Mouse (Mus musculus) kidney, postnatal 14 days (tissue): Measurements from ENCODE around the gene Adi1.
A peak's percentile ranks its signal among the peaks of the same experiment; 100 is the strongest.

Experiments used
- DNase-seq: peaks from one replicate; pipeline ENCODE4 v3.0.0; 2022; ENCODE audit warnings: mixed read lengths

Adi1 gene

GRCm38 (mm10) chr12:28694776-28695175 lies 19.7 kb downstream of the Adi1 start:
- no peak for DNase-seq

DNA sequence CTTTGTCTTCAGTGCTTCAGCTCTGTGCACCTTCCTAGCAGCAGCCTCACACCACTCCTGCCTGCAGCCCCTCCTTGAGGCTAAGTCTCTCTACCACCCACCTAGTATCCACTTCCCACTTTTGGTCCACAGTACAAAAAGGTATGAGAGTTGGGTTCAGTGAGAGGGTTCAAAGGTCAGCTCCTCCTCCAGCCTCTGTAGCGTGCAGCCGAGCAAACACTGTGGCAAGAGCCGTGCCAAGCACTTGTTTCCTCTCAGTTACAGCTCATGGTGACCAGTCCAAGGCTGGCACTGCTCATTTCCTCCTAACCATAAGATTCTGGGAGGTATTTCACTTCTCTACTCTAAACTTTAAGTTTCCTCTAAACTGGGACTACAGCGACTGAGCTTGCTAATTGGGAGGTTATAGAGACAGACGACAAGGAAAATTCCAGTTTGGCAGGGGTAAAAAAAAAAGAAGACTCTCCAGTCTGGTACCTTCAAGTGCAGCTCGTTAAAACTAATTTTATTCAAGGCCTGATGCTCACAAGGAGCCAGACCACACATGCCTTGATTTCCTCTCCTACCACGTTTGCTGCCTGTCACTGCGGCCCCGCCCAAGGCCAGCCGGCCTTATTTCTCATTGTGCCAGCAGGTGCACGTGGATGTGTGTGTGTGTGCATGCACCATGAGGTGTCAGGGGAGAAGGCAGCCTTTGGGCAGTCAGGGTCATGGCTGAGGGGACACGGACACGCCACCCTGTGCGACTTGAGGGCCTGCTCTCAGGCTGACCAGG lies 23.0 kb downstream of the Adi1 start:
- DNase-seq = peak; percentile 43

GRCm38 (mm10) chr12:28699086-28699485 lies 24.1 kb downstream of the Adi1 start:
- DNase-seq = no peak

DNA sequence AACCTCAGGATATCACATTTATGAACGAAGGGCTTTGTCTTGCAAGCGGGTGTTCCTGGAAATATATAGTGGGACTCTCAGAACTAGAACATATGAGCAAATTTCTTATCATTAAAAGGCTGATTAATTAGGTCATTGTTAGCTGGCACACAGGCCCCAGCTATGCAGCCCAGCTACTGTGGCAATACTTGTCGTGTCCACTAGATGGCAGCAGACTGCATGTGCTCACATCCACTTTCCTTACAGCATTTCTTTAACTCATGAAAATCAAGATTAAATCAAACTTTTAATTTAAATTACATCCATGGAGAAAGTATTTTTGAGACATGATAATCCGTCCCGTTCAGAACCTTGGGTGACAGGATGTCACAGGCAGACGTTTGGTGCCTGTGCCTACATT lies 24.6 kb downstream of the Adi1 start:
- DNase-seq = peak; percentile 76

GRCm38 (mm10) chr12:28700101-28700511 lies 25.1 kb downstream of the Adi1 start:
- DNase-seq = no peak

DNA sequence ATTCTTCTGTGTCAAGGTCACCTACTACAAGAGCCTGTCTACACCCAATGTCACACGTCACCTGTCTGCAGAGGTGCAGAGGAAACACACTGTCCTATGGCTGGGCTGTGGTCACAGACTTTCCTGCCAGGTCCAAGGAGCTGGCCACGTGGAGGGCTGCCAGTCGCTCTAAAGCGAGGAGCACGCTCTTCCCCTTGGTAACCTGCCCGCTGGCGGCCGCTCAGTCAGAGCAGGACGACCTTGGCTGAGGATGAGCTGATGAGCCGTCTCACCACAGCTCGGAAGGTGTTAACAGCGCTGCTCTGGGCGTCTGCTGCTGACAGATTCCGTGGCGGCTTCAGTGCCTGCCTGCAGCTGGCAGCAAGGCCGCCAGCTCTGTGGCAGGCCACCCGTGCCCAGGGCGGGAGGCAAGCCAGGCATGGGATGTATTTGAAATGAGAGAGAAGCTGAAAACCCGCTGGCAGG lies 25.6 kb downstream of the Adi1 start:
- peak; percentile 38 for DNase-seq

GRCm38 (mm10) chr12:28701302-28701701 lies 26.3 kb downstream of the Adi1 start:
- no peak for DNase-seq

DNA sequence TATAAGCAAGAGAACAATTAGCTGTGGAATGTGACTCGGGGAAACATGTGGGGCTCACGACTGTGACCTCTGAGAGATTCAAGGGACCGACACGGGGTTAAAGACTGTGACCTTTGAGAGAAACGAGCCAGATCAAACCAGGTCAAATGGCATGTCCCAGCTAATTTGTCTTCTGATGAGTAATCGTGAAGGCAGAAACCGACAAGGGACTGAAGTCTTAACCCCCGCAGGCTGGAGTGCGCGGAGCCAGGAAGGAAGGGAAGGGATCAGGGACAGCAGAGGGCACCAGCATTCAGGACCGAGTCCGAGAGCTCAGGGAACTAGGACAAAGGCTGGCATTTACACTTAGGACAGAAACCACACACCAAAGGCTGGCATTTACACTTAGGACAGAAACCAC lies 29.4 kb downstream of the Adi1 start:
- no peak for DNase-seq

GRCm38 (mm10) chr12:28705204-28705603 lies 30.2 kb downstream of the Adi1 start:
- no peak for DNase-seq

DNA sequence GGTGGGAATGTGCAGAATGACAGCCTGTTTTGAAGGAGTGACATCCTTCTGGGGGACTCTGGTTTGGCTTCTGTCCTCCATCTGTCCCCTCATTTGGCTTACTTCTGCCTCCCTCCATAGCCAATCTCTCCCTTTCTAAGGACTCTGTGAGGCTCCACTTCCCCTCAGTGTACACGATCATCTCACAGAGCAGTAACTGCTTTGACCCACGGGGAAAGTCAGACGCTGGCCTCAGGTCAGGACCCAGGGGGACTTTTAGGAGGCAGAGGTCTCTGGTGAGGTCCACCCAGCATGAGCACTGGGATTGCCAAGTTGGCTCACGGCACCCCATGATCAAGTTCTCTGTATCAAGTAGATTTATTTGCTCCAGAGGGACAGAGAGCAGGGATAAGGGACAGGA lies 33.1 kb downstream of the Adi1 start:
- no peak for DNase-seq

DNA sequence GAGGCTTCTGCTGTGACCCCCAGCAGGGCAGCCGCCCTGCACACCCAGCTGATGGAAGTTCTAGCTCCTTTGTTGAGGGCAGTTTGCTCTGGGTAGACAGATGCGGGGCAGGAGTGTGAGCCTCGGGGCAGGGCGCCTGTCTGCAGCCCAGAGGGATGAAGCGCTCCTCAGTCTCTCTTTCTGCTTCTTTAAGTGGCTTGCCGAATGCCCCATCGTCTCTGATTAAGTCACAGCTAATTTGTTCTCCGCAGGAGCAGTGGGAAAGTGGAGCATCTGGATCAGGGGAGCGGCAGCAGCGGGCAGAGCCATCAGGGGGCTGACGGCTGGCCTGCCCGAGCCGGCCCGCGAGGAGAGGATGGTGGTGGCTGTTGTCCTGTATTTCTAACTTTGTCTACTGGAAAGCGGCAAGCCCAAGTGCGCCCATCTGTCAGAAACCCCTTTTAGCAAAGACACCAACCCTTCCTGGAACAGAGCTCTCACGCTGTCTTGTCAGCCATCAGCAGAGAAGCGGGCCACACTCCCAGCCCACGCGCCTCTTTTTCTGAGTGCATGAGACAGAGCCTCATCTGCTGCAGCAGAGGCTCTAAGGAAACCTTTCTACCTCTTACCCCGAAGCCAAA lies 35.6 kb downstream of the Adi1 start:
- no peak for DNase-seq

GRCm38 (mm10) chr12:28714822-28715632 lies 40.0 kb downstream of the Adi1 start:
- DNase-seq = no peak

DNA sequence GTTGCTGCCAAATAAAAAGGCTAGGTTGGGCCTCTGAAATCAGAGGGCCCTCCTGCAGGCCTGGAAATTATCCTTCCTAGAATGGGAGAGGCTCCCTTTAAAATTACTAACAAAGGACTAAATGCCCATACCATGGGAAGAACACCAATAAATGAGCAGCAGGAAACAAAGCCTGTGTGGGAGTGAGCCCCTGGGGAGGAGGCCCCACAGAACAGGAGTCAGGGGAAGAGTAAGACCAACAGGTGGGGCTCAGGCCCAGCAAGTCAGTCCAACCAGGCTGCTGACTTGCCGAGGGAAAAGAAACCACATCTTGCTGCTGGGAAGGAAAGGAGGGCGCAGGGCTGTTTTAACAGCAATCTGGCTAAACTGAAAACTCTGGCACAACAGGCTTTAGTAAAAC lies 42.0 kb downstream of the Adi1 start:
- no peak for DNase-seq

GRCm38 (mm10) chr12:28718106-28718505 lies 43.1 kb downstream of the Adi1 start:
- peak; percentile 16 for DNase-seq

DNA sequence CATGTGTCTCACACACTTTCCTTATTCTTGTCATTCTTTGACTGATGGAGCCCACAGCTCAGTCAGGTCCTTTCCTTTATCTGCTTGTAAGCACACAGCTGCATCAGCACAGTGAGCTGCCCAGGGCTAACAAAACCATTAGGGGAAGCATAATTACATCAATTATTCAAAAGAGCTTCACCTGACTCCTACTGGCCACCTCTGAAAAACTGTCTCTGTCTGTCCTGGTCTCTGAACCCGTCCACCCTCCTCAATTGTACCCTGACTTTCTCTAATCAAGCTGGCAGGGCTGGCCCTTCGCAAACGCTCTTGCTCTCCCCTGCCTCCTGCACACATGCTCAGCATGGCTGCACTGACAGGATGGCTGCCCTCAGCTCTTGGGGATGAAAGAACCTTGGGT lies 49.3 kb downstream of the Adi1 start:
- DNase-seq = no peak

- DNase-seq = no peak
Measured at GRCm38 (mm10) chr12:28726204-28726603, 51.2 kb downstream of the Adi1 start.

GRCm38 (mm10) chr12:28727061-28727460 lies 52.0 kb downstream of the Adi1 start:
- DNase-seq = no peak
